Mouse (Mus musculus) Patski (cell line): ENCODE results near the gene Tmem252. TPM values are rescaled to one million over a fixed set of nuclear protein-coding genes. Genes with fewer than 3 reads are reported as not detected.

ENCODE experiments used
- ATAC-seq: fragments of 100-300 bp; one replicate; pipeline ENCODE4 v1.8.0; 2021
- CTCF ChIA-PET: fragments of 350-600 bp; sonication (Branson Sonifier 250); formaldehyde crosslinking; loops from one replicate; lab custom pipeline; 2022; ENCODE audit warnings: inconsistent platforms; lab: Charles Lee
- POLR2A ChIA-PET: fragments of 350-600 bp; sonication (Branson Sonifier 250); formaldehyde crosslinking; loops from one replicate; lab custom pipeline; 2022; ENCODE audit warnings: antibody characterized with exemption, inconsistent platforms; lab: Charles Lee
- DNase-seq: peaks from one replicate; pipeline ENCODE4 v3.0.0-alpha.2; 2011; ENCODE audit warnings: low read depth, low spot score
- H3K27me3 ChIP-seq: fragments of 371-371 bp; one replicate; pipeline ENCODE4 v1.5.1; 2021
- CTCF ChIP-seq: fragments of 100-300 bp; IDR thresholded peaks from one replicate; pipeline ENCODE4 v1.5.1; 2021
- in situ Hi-C: fragments of 300-500 bp; cut with MboI; formaldehyde crosslinking; loops from 3 replicates; pipeline ENCODE4 v1.11.1; 2018; ENCODE audit warnings: low pct_unique_long_range_greater_than_20kb, mixed read lengths
- polyA plus RNA-seq: library from polyadenylated mRNA; unstranded; gene quantifications from one replicate; pipeline ENCODE4 v1.2.3, GENCODE M21; 2021

Gene Tmem252
- polyA plus RNA-seq, 1 experiment from 2014 or later = 7.2 TPM

DNA sequence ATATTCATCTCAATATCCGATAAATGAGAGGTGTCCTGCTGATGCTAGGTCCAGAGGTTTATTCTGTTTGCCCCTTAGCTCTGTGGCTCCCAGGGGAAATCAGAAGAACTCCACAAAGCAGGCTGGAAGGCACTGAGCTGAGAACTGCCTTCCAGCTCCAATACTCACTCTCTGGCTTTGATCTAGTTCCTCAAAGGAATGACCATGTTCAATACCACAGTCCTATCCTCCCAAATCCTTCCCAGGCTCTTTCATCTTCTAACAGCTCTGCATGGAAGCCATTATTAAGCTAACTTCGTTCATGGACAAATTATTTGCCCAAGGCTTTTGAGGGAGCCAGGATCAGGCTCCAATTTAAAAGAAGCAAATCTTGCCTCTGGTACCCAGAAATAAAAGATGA, 22.2 kb upstream of the Tmem252 start:
- ATAC-seq = no peak
- ChIA-PET POLR2A (interaction anchor here (2.0 kb wide), 1 partner anchor 20 kb away, joined by 7 read pairs; no protein-coding TSS in a partner anchor), CTCF (interaction anchor here (0.9 to 2.5 kb wide), 4 partner anchors 17 to 234 kb away, joined by 3 to 13 read pairs (median 3); no protein-coding TSS in a partner anchor)
- TF ChIP-seq CTCF = no peak
- in situ Hi-C loops = no loop called here
- no peaks in the 10 kb centered on the region for H3K27me3 ChIP-seq
- no peak for DNase-seq

DNA sequence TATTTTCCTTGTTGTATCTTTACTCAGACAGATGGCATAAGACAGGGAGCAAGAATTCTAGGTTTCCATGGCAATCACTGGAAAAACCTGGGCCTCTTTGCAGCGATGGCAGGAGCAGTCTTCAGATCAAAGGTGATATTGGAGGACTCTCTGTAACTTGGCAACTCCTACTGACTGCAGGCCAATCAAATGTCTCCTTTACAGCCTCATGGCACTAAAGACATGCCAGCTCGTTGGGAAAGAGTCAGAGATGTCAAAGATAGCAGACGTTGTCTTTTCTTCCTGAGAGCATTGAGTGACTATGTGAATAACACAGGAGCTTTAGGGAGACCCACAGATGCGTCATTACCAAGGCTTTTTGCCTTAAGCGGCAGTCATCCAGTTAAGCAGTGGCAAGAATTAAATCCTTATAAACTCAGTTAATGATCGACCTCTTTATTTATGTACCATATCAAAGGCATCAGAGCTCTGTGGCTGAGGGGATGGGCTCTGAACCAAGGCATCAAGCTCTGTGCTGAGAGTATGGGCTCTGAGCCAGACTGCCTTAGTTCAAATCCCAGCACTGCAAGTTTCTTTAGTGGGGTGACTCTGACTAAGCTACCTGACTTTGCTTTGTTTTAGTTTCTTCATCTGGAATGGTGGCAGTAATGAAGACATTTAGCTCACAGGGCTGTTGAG, 21.3 kb upstream of the Tmem252 start:
- ChIA-PET POLR2A (interaction anchor here (0.9 to 2.0 kb wide), 2 partner anchors 16 to 19 kb away, joined by 4 to 7 read pairs; no protein-coding TSS in a partner anchor), CTCF (interaction anchor here (0.7 to 2.5 kb wide), 4 partner anchors 16 to 233 kb away, joined by 3 to 13 read pairs (median 4); no protein-coding TSS in a partner anchor)
- DNase-seq (peak; percentile 91), ATAC-seq (peak; percentile 88)
- H3K27me3 ChIP-seq = no peaks in the 10 kb centered on the region
- in situ Hi-C loops = no loop called here
- TF ChIP-seq CTCF = no peak

DNA sequence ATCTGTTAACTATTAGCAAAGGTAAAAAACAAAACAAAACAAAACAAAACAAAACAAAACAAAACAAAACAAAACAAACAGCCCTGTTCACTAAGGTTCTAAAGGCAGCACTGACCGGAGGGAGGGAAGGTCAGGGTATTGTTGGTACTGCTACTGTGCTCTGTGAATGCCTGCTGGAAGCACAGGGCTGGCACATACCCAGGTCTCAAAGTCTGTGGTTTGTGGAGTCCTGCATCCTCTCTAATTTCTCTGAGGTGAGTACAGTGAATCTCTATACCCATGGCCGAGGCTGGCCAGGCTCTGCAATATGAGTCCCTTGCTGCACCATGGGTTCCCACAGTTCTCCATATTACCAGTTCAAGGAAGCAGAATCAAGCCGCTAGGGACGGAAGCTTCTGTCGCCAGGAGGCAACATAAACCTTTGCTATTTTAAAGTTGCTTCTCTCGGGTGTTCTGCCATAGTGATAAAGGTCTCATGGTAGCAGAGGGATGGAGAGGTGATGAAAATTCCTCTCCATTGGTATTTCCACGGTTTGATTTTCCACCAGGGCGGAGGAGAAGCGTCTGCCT, 20.5 kb upstream of the Tmem252 start:
- CTCF ChIA-PET = interaction anchor here (1.7 to 2.5 kb wide), 2 partner anchors 16 to 19 kb away, joined by 4 to 13 read pairs; no protein-coding TSS in a partner anchor
- H3K27me3 ChIP-seq = no peaks in the 10 kb centered on the region
- ATAC-seq (peak; percentile 40), DNase-seq (no peak)
- no peak for TF ChIP-seq CTCF
- in situ Hi-C loops = no loop called here
- POLR2A ChIA-PET = interaction anchor here (0.9 kb wide), 1 partner anchor 15 kb away, joined by 4 read pairs; no protein-coding TSS in a partner anchor

DNA sequence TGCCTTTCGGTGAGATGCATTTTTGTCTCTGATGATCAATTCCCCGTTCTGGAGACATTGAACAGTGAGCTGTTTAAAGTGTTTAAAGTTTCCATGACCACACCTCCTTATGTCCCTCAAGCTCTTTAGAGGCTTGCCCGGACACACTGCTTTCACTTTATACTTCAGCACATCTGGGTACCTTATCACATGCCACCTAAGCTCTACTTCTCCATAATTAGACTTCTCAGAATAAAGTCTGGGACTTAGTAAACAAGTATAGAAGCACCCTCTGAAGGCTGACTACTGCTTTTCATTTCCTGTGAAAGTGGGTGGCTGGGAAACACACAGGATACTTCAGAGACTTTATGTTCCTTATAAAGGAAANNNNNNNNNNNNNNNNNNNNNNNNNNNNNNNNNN, 16.8 kb upstream of the Tmem252 start:
- no peaks in the 10 kb centered on the region for H3K27me3 ChIP-seq
- CTCF ChIA-PET = interaction anchor here (1.1 to 1.4 kb wide), 2 partner anchors 14 to 22 kb away, joined by 3 read pairs; no protein-coding TSS in a partner anchor
- POLR2A ChIA-PET = interaction anchor here (0.7 kb wide), 1 partner anchor 622 kb away, joined by 3 read pairs; no protein-coding TSS in a partner anchor
- no peak for TF ChIP-seq CTCF
- in situ Hi-C loops = no loop called here
- DNase-seq = no peak
- ATAC-seq = no peak

DNA sequence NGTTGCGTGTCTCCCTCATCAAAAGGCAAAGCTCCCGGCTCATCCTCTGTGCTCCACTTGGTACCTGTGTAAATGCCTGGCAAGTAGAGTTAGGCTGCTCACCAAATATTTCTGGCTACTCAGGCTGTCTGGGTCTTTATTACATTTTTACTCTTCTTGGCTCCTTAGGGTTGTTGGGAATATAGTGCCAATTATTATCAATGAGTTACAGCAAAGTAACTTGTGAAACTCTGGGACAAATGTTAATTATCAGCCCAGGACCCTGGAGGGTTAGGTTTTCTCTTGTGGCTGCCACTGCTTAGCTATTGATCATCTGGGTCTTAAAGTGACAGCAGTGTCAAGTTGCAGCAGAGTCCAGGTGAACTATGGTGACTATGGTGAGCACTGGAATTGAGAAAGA, 11.5 kb upstream of the Tmem252 start:
- TF ChIP-seq CTCF = no peak
- POLR2A ChIA-PET = no interaction called here
- CTCF ChIA-PET = no interaction called here
- DNase-seq (no peak), ATAC-seq (no peak)
- H3K27me3 ChIP-seq = no peaks in the 10 kb centered on the region
- in situ Hi-C loops = no loop called here

DNA sequence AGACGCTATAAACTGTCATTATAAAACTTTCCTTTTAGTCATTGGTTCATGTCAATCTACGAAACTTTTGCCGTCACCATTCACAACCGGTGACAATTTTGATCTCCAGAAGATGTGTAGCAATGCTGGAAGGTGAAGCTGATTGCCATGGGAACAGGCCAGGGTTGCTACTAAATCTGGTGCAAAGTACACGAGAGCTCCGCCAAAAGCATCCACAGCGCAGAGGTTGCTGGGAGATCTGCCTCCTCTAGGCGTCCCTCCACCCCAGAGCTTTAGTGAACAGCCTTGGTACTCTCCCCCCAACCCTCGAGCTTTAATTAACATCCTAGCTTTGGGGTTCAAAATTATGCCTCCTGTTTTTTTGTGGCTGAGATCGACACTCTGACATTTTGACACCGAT, 8.0 kb upstream of the Tmem252 start:
- ATAC-seq (no peak), DNase-seq (no peak)
- H3K27me3 ChIP-seq = no peaks in the 10 kb centered on the region
- CTCF ChIA-PET = interaction anchor here (1.3 kb wide), 1 partner anchor 31 kb away, joined by 3 read pairs; no protein-coding TSS in a partner anchor
- no peak for TF ChIP-seq CTCF
- in situ Hi-C loops = no loop called here
- POLR2A ChIA-PET = no interaction called here

DNA sequence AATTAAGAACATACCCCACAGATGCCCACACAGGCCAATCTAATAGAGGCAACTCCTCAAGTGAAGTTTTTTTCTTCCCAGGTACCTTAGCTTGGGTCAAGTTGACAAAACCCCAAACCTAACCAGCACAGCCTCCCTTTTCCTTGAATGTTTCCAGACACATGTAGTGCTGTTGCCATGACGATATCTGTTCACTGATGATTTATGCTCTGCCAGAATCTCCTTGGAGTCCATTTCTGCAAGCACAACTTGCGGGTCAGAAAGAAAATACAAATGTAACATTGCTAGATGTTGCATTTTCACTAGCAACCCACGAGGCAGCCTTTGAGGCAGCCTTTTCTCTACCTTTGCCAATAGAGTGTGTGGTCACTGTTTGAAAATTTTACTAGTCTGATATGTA, 6.3 kb upstream of the Tmem252 start:
- in situ Hi-C loops = no loop called here
- CTCF ChIA-PET = interaction anchor here (1.5 kb wide), 1 partner anchor 12 kb away, joined by 4 read pairs; no protein-coding TSS in a partner anchor
- POLR2A ChIA-PET = interaction anchor here (1.3 kb wide), 1 partner anchor 14 kb away, joined by 4 read pairs; no protein-coding TSS in a partner anchor
- ATAC-seq (no peak), DNase-seq (no peak)
- H3K27me3 ChIP-seq = no peaks in the 10 kb centered on the region
- TF ChIP-seq CTCF = no peak

DNA sequence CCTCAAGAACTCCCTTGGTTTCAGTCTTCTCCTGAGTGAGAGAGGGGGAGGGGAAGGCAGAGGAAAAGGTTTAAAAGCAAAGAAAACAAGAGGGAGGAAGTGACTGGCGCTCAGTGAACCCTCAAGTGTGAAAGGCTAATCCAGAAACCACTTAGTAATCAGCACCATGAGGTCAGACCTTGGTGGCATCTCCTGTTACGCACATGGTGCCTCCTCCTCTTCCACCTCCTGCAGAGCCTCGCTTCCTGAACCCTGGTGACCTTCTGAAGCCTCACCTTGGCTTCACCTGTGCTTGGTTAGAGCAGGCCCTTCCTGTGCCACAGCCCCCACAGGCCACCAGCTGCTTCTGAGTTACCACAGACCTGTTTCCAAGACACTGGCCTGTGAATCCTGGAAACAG, 2.2 kb upstream of the Tmem252 start:
- no peaks in the 10 kb centered on the region for H3K27me3 ChIP-seq
- ChIA-PET CTCF (interaction anchor here (1.2 kb wide), 1 partner anchor 15 kb away, joined by 3 read pairs; no protein-coding TSS in a partner anchor), POLR2A (interaction anchor here (1.8 kb wide), 1 partner anchor 20 kb away, joined by 7 read pairs; no protein-coding TSS in a partner anchor)
- in situ Hi-C loops = no loop called here
- peak; percentile 70 for ATAC-seq
- DNase-seq = peak; percentile 60
- TF ChIP-seq CTCF = no peak

DNA sequence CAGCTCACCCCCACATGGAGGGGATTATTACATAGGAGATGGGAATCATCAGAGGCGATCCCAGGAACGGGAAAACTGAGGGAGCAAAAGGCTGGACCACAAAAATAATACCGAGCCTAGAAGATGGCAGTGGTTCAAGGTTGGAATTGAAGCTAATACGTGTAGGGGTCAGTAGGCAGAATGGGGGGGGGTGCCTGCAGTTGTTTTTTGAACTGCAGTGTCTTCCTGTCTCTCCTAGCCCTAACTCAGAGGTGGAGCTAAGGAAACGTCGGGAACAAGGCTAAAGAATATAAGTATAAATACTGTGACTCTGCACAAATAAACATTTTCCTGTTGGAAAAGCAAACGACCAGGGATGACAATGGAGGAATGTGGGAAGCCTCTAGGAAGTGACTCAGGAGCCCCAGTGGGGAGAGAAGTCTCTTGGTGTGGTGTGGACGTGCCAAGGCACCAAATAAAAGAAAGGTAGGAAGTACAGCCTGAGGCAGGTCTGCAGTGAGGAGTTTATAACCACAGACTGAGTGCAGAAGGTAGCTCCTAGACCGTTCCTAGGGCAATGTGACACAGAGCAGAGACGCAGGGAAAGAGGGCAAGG, 1.3 kb upstream of the Tmem252 start:
- no peak for DNase-seq
- ChIA-PET CTCF (interaction anchor here (1.3 kb wide), 1 partner anchor 197 kb away, joined by 3 read pairs; no protein-coding TSS in a partner anchor), POLR2A (interaction anchor here (1.8 kb wide), 1 partner anchor 21 kb away, joined by 7 read pairs; no protein-coding TSS in a partner anchor)
- no peaks in the 10 kb centered on the region for H3K27me3 ChIP-seq
- in situ Hi-C loops = no loop called here
- TF ChIP-seq CTCF = no peak
- ATAC-seq = no peak

DNA sequence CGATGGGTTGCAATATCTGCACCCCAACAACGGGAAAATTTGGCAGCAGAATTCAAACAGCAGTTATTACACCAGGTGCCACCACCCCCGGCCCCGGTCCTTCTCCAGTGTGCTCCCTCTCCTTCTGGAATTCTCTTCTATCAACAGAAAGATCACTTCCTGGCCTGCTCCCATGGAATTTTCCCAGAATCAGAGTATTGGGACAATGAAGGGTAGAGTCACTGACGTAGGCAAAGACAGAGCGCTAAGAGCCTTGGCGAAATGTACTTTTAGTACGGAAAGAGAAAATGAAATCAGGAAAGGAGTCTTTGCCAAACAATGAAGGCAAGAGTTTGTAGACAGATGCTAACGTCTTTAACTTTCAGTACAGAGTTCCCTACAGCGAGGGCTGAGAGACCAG, 477 bp upstream of the Tmem252 start:
- in situ Hi-C loops = no loop called here
- ATAC-seq (no peak), DNase-seq (no peak)
- TF ChIP-seq CTCF = no peak
- H3K27me3 ChIP-seq = no peaks in the 10 kb centered on the region
- CTCF ChIA-PET = interaction anchor here (1.3 kb wide), 1 partner anchor 197 kb away, joined by 3 read pairs; no protein-coding TSS in a partner anchor
- POLR2A ChIA-PET = no interaction called here
